Mouse (Mus musculus): ENCODE measurements at regions not wholly inside any gene's neighbourhood (a gene's known extent, or its start where the extent isn't known, plus 50 kb on each side); places are given as distances from the start of the nearest gene placed in this dataset.

- Histone ChIP-seq H3K27ac (ENCODE audit: low read depth, low read length) (no peak overlapping the region), H3K27me3 (ENCODE audit: insufficient read depth, low read length) (no peaks in the 10 kb centered on the region), H3K4me2 (ENCODE audit: low read depth) (no peak overlapping the region), H3K36me3 (ENCODE audit: insufficient read depth) (no peaks in the 10 kb centered on the region), H3K4me3 (ENCODE audit: low read depth, low read length) (no peak overlapping the region), H3K9ac (no peak overlapping the region), H3K9me3 (ENCODE audit: low read length) (no peaks in the 10 kb centered on the region), H3K4me1 (ENCODE audit: insufficient read depth) (no peaks in the 10 kb centered on the region)
- no peak for TF ChIP-seq CTCF (IDR thresholded peaks at IDR 0.05; ENCODE audit: low read depth)
- no peak for DNase-seq
- WGBS: 59% methylated on average over 2 of the region's 2 CpGs
- ATAC-seq: no peak
These were observed 62.5 kb upstream of the Lrch2 start for GRCm38 (mm10) chrX:147616374-147616773.

GRCm38 (mm10) chrX:147608660-147609059, 54.8 kb upstream of the Lrch2 start:
- WGBS: 20% methylated on average over 3 of the region's 3 CpGs
- peak; percentile 78 for TF ChIP-seq CTCF (IDR thresholded peaks at IDR 0.05; ENCODE audit: low read depth)
- Histone ChIP-seq H3K9ac (no peak overlapping the region), H3K4me1 (ENCODE audit: insufficient read depth) (no peaks in the 10 kb centered on the region), H3K4me3 (ENCODE audit: low read depth, low read length) (no peak overlapping the region), H3K27ac (ENCODE audit: low read depth, low read length) (no peak overlapping the region), H3K9me3 (ENCODE audit: low read length) (no peaks in the 10 kb centered on the region), H3K36me3 (ENCODE audit: insufficient read depth) (no peaks in the 10 kb centered on the region), H3K27me3 (ENCODE audit: insufficient read depth, low read length) (no peaks in the 10 kb centered on the region), H3K4me2 (ENCODE audit: low read depth) (no peak overlapping the region)
- peak; percentile 72 for DNase-seq
- ATAC-seq: peak; percentile 90

All from forebrain, postnatal 0 days (tissue).